Mouse (Mus musculus) neural tube, embryonic 14.5 days (tissue): ENCODE results near the gene Klhdc7a. TPM values are rescaled to one million over a fixed set of nuclear protein-coding genes. Genes with fewer than 3 reads are reported as not detected.

Source experiments
- ATAC-seq: fragments of 200-750 bp; cut with Nextera tagmentation; 2 replicates; pipeline ENCODE4 v1.8.0; 2017; ENCODE audit warnings: low read depth, mild to moderate bottlenecking, moderate TSS enrichment, moderate library complexity
- H3K27ac ChIP-seq: fragments of 300-500 bp; sonication (generic); 2 replicates; pipeline ENCODE4 v1.5.1; 2014; ENCODE audit warnings: low read depth, mild to moderate bottlenecking, control low read depth, low read length, moderate library complexity, mixed read lengths
- H3K27me3 ChIP-seq: fragments of 300-500 bp; sonication (generic); 2 replicates; pipeline ENCODE4 v1.6.1; 2014; ENCODE audit warnings: low read length; ENCODE audit not compliant: control insufficient read depth, insufficient read depth
- H3K36me3 ChIP-seq: fragments of 300-500 bp; sonication (generic); 2 replicates; pipeline ENCODE4 v1.6.1; 2014; ENCODE audit warnings: low read length, mixed read lengths; ENCODE audit not compliant: control insufficient read depth, insufficient read depth
- H3K4me1 ChIP-seq: fragments of 300-500 bp; sonication (generic); 2 replicates; pipeline ENCODE4 v1.6.1; 2014; ENCODE audit warnings: low read length; ENCODE audit not compliant: control insufficient read depth, insufficient read depth
- H3K4me2 ChIP-seq: fragments of 300-500 bp; sonication (generic); 2 replicates; pipeline ENCODE4 v1.6.1; 2014; ENCODE audit warnings: mild to moderate bottlenecking, low read depth, low read length, control low read depth
- H3K4me3 ChIP-seq: fragments of 300-500 bp; sonication (generic); 2 replicates; pipeline ENCODE4 v1.5.1; 2014; ENCODE audit warnings: low read depth, low read length, control low read depth, mixed read lengths
- H3K9ac ChIP-seq: fragments of 300-500 bp; sonication (generic); replicated peaks from 2 replicates; pipeline ENCODE4 v1.6.1; 2014; ENCODE audit warnings: low read depth, mild to moderate bottlenecking, control low read depth, low read length, mixed read lengths
- H3K9me3 ChIP-seq: fragments of 300-500 bp; sonication (generic); 2 replicates; pipeline ENCODE4 v1.6.1; 2016; ENCODE audit warnings: low read length; ENCODE audit not compliant: control insufficient read depth
- WGBS: fragments of 180-500 bp; shearing (Covaris S2); extraction: QIAGEN DNeasy Blood & Tissue Kit; methylation state at CpG from one replicate; pipeline ENCODE4 v1.1.7; 2014; 5-methylcytosine and 5-hydroxymethylcytosine counted together
- polyA plus RNA-seq: library from polyadenylated mRNA; unstranded; fragments of >200 nt; fragmentation: Nextera tagmentation; extraction: Ambion mirVana; gene quantifications from 2 replicates; pipeline ENCODE4 v1.2.1, GENCODE M21; 2014

Klhdc7a gene
- 0.03 and 0.23 TPM in 2 replicates for polyA plus RNA-seq

- ATAC-seq = peak; percentile 24; the same call in 1 of the 2 replicates
- no peak within 1 kb of the TSS for H3K4me3 ChIP-seq
- no peaks in the 10 kb centered on the region for H3K27me3 ChIP-seq
- no peak within 1 kb of the TSS for H3K9ac ChIP-seq
- no peaks in the 10 kb centered on the region for H3K36me3 ChIP-seq
- no peaks in the 10 kb centered on the region for H3K9me3 ChIP-seq
- H3K4me2 ChIP-seq = no peak within 1 kb of the TSS
- H3K27ac ChIP-seq = no peak within 1 kb of the TSS
- H3K4me1 ChIP-seq = no peaks in the 10 kb centered on the region
- WGBS = 24% methylated on average over 4 of the region's 4 CpGs
These were observed at the start of gene Klhdc7a for GRCm38 (mm10) chr4:139967922-139968321. Gene Klhdc7a, minus strand, starts transcription at chr4:139968026.

GRCm38 (mm10) chr4:140015916-140016315 is 48.1 kb upstream of the Klhdc7a start:
- Histone ChIP-seq H3K4me2 (no peak overlapping the region), H3K9me3 (no peaks in the 10 kb centered on the region), H3K4me1 (no peaks in the 10 kb centered on the region), H3K4me3 (no peak overlapping the region), H3K27ac (no peak overlapping the region), H3K36me3 (no peaks in the 10 kb centered on the region), H3K27me3 (no peaks in the 10 kb centered on the region), H3K9ac (no peak overlapping the region)
- no peak for ATAC-seq
- 73% methylated on average over 7 of the region's 7 CpGs for WGBS

- Histone ChIP-seq H3K27me3 (no peaks in the 10 kb centered on the region; the same call in 1 of the 2 replicates), H3K4me1 (no peaks in the 10 kb centered on the region)
- WGBS = 47% methylated on average over 11 of the region's 11 CpGs
These were observed 43.1 kb upstream of the Klhdc7a start for GRCm38 (mm10) chr4:140010728-140011470.

GRCm38 (mm10) chr4:140004932-140005331 is 37.1 kb upstream of the Klhdc7a start:
- Histone ChIP-seq H3K9me3 (no peaks in the 10 kb centered on the region), H3K36me3 (no peaks in the 10 kb centered on the region), H3K4me2 (peak overlapping the region; percentile 26; the same call in 1 of the 2 replicates), H3K27ac (no peak overlapping the region), H3K27me3 (peaks cover 2% of the 10 kb centered on the region; the same call in 1 of the 2 replicates), H3K9ac (no peak overlapping the region), H3K4me1 (peaks cover 23% of the 10 kb centered on the region; the same call in 1 of the 2 replicates), H3K4me3 (no peak overlapping the region)
- ATAC-seq = no peak
- 20% methylated on average over 5 of the region's 5 CpGs for WGBS

More at GRCm38 (mm10) chr4:140010728-140011470, 43.1 kb upstream of the Klhdc7a start:
- Histone ChIP-seq H3K27ac (no peak overlapping the region), H3K4me2 (no peak overlapping the region), H3K9me3 (no peaks in the 10 kb centered on the region), H3K9ac (no peak overlapping the region), H3K4me3 (no peak overlapping the region), H3K36me3 (no peaks in the 10 kb centered on the region)
- ATAC-seq = peak; percentile 65; the same call in 1 of the 2 replicates

DNA sequence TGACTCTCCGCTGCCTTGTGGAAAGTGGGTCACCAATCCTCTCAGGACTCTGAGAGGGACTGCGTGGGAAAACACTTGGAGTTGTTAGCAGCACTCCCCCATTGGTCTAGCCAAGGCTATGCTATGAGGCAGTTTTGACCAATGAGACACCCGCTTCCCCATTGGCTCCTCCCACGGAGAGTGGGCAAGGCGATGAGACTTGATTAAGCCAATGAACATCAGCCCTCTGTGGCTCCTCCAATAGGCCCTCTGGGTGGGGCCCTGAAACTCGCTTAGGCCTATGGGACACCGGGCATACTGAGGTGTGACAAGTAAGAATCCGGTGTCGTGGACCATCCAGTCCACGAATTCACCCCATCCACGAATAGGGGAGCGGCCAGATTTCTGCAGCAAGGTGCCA is 36.3 kb upstream of the Klhdc7a start:
- Histone ChIP-seq H3K36me3 (no peaks in the 10 kb centered on the region), H3K4me3 (no peak overlapping the region; the same call in 1 of the 2 replicates), H3K9me3 (no peaks in the 10 kb centered on the region), H3K27ac (no peak overlapping the region), H3K27me3 (peaks cover 2% of the 10 kb centered on the region; the same call in 1 of the 2 replicates), H3K4me2 (peak overlapping the region; percentile 26; the same call in 1 of the 2 replicates), H3K4me1 (peaks cover 23% of the 10 kb centered on the region; the same call in 1 of the 2 replicates), H3K9ac (no peak overlapping the region)
- WGBS = 10% methylated on average over 12 of the region's 12 CpGs
- ATAC-seq = peak; percentile 49; the same call in 1 of the 2 replicates

DNA sequence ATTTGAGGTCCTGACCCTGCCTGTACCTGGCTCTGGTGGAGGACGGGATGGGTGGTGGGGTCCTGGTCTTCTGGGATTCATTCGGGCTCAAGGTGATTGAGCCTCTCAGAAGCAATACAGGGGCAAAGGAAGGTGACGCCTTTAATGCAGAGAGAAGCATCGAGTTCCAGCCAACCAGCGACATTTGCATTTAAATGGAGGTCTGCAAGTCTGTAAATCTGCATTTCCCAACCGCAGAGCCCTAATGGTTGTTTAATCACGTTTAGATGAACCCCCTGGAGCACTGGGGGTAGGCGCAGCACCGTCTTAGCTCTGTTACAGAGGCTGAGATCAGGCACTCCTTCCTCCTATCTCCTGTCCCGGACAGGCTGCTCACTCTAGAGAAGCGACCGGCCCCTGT is 34.2 kb upstream of the Klhdc7a start:
- Histone ChIP-seq H3K4me3 (no peak overlapping the region), H3K4me1 (peaks cover 23% of the 10 kb centered on the region; the same call in 1 of the 2 replicates), H3K4me2 (no peak overlapping the region), H3K27ac (no peak overlapping the region), H3K9me3 (no peaks in the 10 kb centered on the region), H3K36me3 (no peaks in the 10 kb centered on the region), H3K27me3 (peaks cover 2% of the 10 kb centered on the region; the same call in 1 of the 2 replicates), H3K9ac (no peak overlapping the region)
- ATAC-seq = no peak
- 5% methylated on average over 12 of the region's 12 CpGs for WGBS

DNA sequence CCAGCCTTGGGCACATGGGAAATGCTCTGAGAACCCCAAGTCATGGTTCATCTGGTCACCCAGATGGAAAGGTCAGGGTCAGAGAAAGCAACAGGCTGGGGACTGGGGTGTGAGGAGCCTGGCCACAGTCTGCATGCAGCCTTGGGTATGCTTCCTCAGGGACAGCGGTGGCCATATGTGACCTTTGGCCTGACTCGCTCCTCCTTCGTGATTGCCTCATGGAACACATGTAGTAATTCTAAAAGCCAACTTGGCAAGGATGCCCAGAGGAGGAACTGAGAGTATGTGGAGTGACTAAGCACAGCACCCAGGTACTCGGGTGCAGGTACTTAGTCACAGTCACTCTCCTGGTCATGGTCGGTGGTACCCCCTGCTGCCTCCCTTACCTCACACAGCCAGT is 33.1 kb upstream of the Klhdc7a start:
- peaks cover 23% of the 10 kb centered on the region; the same call in 1 of the 2 replicates for H3K4me1 ChIP-seq
- H3K9ac ChIP-seq = no peak overlapping the region
- no peak overlapping the region for H3K4me3 ChIP-seq
- H3K36me3 ChIP-seq = no peaks in the 10 kb centered on the region
- H3K27ac ChIP-seq = no peak overlapping the region
- no peaks in the 10 kb centered on the region for H3K9me3 ChIP-seq
- no peak for ATAC-seq
- H3K4me2 ChIP-seq = no peak overlapping the region
- H3K27me3 ChIP-seq = peaks cover 2% of the 10 kb centered on the region; the same call in 1 of the 2 replicates
- 71% methylated on average over 5 of the region's 5 CpGs for WGBS

DNA sequence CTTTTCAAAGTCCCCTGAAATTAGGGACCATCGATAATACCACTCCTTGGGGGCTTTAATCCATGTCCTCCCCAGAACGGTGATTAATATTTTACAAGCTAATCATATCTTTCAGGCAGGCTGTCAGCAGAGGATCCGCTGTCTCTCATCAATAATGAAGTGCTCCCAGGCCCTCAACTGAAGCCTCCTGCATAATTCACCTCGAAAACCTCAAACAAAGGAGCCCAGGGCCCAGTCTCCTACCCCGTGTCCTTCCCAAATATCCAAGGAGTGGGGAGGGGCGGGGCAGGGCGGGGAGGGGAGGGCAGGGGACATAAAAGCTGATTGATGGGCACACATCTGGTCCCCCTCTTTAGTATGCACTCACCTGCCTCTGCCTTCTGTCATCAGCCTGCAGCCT is 31.2 kb upstream of the Klhdc7a start:
- Histone ChIP-seq H3K4me3 (no peak overlapping the region), H3K9ac (no peak overlapping the region), H3K27me3 (no peaks in the 10 kb centered on the region), H3K9me3 (no peaks in the 10 kb centered on the region), H3K36me3 (no peaks in the 10 kb centered on the region), H3K4me1 (peaks cover 17% of the 10 kb centered on the region; the same call in 1 of the 2 replicates), H3K27ac (no peak overlapping the region), H3K4me2 (no peak overlapping the region)
- 26% methylated on average over 7 of the region's 7 CpGs for WGBS
- no peak for ATAC-seq

DNA sequence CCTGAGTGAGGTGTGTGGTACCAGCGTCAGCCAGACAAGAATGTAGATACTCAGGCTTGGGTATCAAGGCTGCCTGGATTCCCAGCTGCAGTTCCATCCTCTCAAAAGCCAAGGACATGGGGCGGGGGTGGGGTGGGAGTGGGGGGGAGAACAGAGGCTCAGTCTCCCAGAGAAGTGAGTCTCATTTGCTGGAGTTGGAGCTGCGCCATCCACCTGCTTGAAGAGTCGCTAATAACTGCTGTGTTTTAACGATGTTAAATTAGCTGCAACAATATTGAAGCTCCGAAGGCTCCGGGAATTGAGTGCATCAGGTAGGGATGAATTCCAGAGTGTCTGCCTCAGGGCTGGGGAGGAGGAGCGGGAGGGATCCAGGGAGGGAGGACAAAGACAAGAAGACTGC is 27.8 kb upstream of the Klhdc7a start:
- ATAC-seq = no peak
- Histone ChIP-seq H3K27me3 (no peaks in the 10 kb centered on the region), H3K4me3 (no peak overlapping the region), H3K27ac (no peak overlapping the region), H3K4me2 (no peak overlapping the region), H3K9ac (no peak overlapping the region), H3K9me3 (no peaks in the 10 kb centered on the region), H3K36me3 (no peaks in the 10 kb centered on the region), H3K4me1 (no peaks in the 10 kb centered on the region)
- 37% methylated on average over 8 of the region's 8 CpGs for WGBS
